ENCODE assay signal across 24 mouse cellular contexts in the genomic region with DNA sequence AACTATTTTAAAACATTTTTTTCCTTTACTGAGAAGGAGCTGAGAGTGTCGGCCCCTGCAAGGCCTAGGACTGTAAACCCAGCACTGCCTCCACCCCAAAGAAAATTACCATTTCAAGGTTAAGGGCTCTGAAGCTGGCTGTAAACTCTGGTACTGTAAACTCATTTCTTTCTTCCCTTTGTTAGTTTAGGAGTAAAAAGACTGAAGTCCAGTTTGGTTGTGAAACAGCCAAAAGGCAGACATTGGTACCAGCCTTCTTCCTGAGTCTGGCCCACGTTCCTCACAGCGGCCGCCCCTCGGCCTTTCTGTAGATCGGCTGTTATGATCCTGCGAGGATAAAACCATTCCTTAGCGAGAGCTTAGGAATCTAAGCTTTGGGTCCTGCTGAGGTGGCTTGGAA. TPM values are rescaled to one million over a fixed set of nuclear protein-coding genes. Genes with fewer than 3 reads are reported as not detected.
DNase-seq lines count a peak whose midpoint lies in the region; ATAC-seq lines count a peak whose summit lies in the region.
"Had no signal": no experiment of that assay in that cellular context is flagged by ENCODE, and none has a peak within 500 bp of the region (broad histone marks: within the 10 kb centered on the region; RNA-seq: fewer than 3 reads in every experiment).

No protein-coding gene starts in this region.

- WGBS in intestine, embryonic 15.5 days, result 80% methylated on average over 8 of the region's 8 CpGs
- 68% methylated on average over 8 of the region's 8 CpGs for WGBS in intestine, embryonic 16.5 days
- WGBS in large intestine, adult 2 months, result 55% methylated on average over 8 of the region's 8 CpGs
- 88% methylated on average over 8 of the region's 8 CpGs for WGBS in midbrain, embryonic 16.5 days

- H3K27me3 ChIP-seq in intestine, embryonic 15.5 days (replicated peaks), result no peaks in the 10 kb centered on the region
- no peaks in the 10 kb centered on the region for H3K27me3 ChIP-seq in intestine, embryonic 16.5 days (replicated peaks; ENCODE audit: control insufficient read depth, insufficient read depth, low read length)
- no peaks in the 10 kb centered on the region for H3K27me3 ChIP-seq in midbrain, embryonic 16.5 days (ENCODE audit: control insufficient read depth, insufficient read depth, low read depth, low read length)
- H3K27me3 ChIP-seq: CH12.LX; embryonic facial prominence, embryonic 12.5 days; forebrain, embryonic 13.5 days; forebrain, embryonic 15.5 days; Patski had no signal

- H3K27ac ChIP-seq in intestine, embryonic 15.5 days, result peak overlapping the region; percentile 19; the same call in 1 of the 2 replicates
- peak overlapping the region; percentile 67 for H3K27ac ChIP-seq in intestine, embryonic 16.5 days (ENCODE audit: low read length)
- no peak overlapping the region for H3K27ac ChIP-seq in midbrain, embryonic 16.5 days (ENCODE audit: low read length)
- H3K27ac ChIP-seq: embryonic facial prominence, embryonic 10.5 days; embryonic facial prominence, embryonic 12.5 days; forebrain, embryonic 13.5 days; forebrain, embryonic 15.5 days had no signal

- DNase-seq in large intestine, adult 2 months (ENCODE audit: low read depth, low spot score), result peak; percentile 68
- DNase-seq in layer of hippocampus, postnatal 36 days, result no peak
- DNase-seq: adrenal gland, adult 8-10 months; adrenal gland, postnatal 14 days; adrenal gland, postnatal 36 days; cerebellum, adult 11-12 months; cerebellum, adult 2 months; cerebellum, adult 9-10 months; cerebellum, postnatal 10 days; cerebellum, postnatal 25 days; forebrain, postnatal 0 days had no signal

- peaks cover 3% of the 10 kb centered on the region for H3K4me1 ChIP-seq in intestine, embryonic 15.5 days (replicated peaks)
- peaks cover 7% of the 10 kb centered on the region; the same call in 1 of the 2 replicates for H3K4me1 ChIP-seq in intestine, embryonic 16.5 days (ENCODE audit: control insufficient read depth, insufficient read depth, low read length)
- H3K4me1 ChIP-seq in midbrain, embryonic 16.5 days (ENCODE audit: control insufficient read depth, insufficient read depth, low read length), result peaks cover 4% of the 10 kb centered on the region; the same call in 1 of the 2 replicates

- no peaks in the 10 kb centered on the region for H3K9me3 ChIP-seq in intestine, embryonic 15.5 days
- H3K9me3 ChIP-seq in intestine, embryonic 16.5 days (ENCODE audit: control insufficient read depth, low read length), result no peaks in the 10 kb centered on the region
- H3K9me3 ChIP-seq in midbrain, embryonic 16.5 days (replicated peaks; ENCODE audit: control insufficient read depth, low read length, poor library complexity, severe bottlenecking), result no peaks in the 10 kb centered on the region
- H3K9me3 ChIP-seq: embryonic facial prominence, embryonic 12.5 days; forebrain, embryonic 13.5 days; forebrain, embryonic 15.5 days had no signal

- no peak overlapping the region for H3K9ac ChIP-seq in intestine, embryonic 15.5 days
- H3K9ac ChIP-seq in intestine, embryonic 16.5 days (ENCODE audit: low read depth, low read length), result no peak overlapping the region
- no peak overlapping the region for H3K9ac ChIP-seq in midbrain, embryonic 16.5 days (ENCODE audit: low read depth, low read length)
- H3K9ac ChIP-seq: embryonic facial prominence, embryonic 12.5 days; forebrain, embryonic 13.5 days; forebrain, embryonic 15.5 days; forebrain, postnatal 0 days had no signal

- peak; percentile 50 for ATAC-seq in intestine, embryonic 15.5 days
- ATAC-seq in intestine, embryonic 16.5 days, result peak; percentile 51
- no peak for ATAC-seq in midbrain, embryonic 16.5 days
- ATAC-seq: activated CD4-positive, CD25-positive, alpha-beta regulatory T cell, adult 4 months; forebrain, embryonic 13.5 days; forebrain, embryonic 15.5 days; forebrain, postnatal 0 days; Patski had no signal

- H3K4me3 ChIP-seq in intestine, embryonic 15.5 days (replicated peaks), result no peak overlapping the region
- no peak overlapping the region for H3K4me3 ChIP-seq in intestine, embryonic 16.5 days (ENCODE audit: low read length)
- H3K4me3 ChIP-seq in midbrain, embryonic 16.5 days (ENCODE audit: low read depth, low read length), result no peak overlapping the region
- H3K4me3 ChIP-seq: embryonic facial prominence, embryonic 10.5 days; embryonic facial prominence, embryonic 12.5 days; forebrain, embryonic 13.5 days; forebrain, embryonic 15.5 days had no signal

- H3K36me3 ChIP-seq in intestine, embryonic 15.5 days, result peaks cover 23% of the 10 kb centered on the region; the same call in 1 of the 2 replicates
- peaks cover 21% of the 10 kb centered on the region for H3K36me3 ChIP-seq in intestine, embryonic 16.5 days (ENCODE audit: control insufficient read depth, insufficient read depth, low read length)
- H3K36me3 ChIP-seq in midbrain, embryonic 16.5 days (ENCODE audit: control insufficient read depth, insufficient read depth, low read length), result no peaks in the 10 kb centered on the region
- H3K36me3 ChIP-seq: forebrain, embryonic 15.5 days had no signal

- no peak overlapping the region for H3K4me2 ChIP-seq in intestine, embryonic 15.5 days (replicated peaks)
- no peak overlapping the region for H3K4me2 ChIP-seq in intestine, embryonic 16.5 days (ENCODE audit: low read depth, low read length)
- H3K4me2 ChIP-seq in midbrain, embryonic 16.5 days (ENCODE audit: low read length), result no peak overlapping the region
- H3K4me2 ChIP-seq: embryonic facial prominence, embryonic 12.5 days; forebrain, embryonic 13.5 days; forebrain, embryonic 15.5 days had no signal

RNA-seq across cellular contexts. Expression of a gene that starts 4.6 kb away (rescaled TPM):
- 119 and 122 TPM in 2 replicates for polyA plus RNA-seq in intestine, embryonic 15.5 days (2015; fragmentation: Nextera tagmentation; extraction: Ambion mirVana)
- 150 and 162 TPM in 2 replicates for polyA plus RNA-seq in intestine, embryonic 16.5 days (2015; fragmentation: Nextera tagmentation; extraction: Ambion mirVana)
- 114 and 119 TPM in 2 replicates for polyA plus RNA-seq in large intestine, adult 2 months (2012; rRNA removed)
- total RNA-seq in layer of hippocampus, postnatal 36 days (2021), result 10 to 100 TPM in 1 of 2 experiments, 1 to 10 TPM in 1; 8.8 to 10.3 TPM
- polyA plus RNA-seq in midbrain, embryonic 16.5 days (2015; fragmentation: Nextera tagmentation; extraction: Ambion mirVana), result 14.2 and 15.8 TPM in 2 replicates

RNA-seq across cellular contexts. Expression of a gene that starts 16.4 kb away (rescaled TPM):
- 24.9 and 30.2 TPM in 2 replicates for polyA plus RNA-seq in intestine, embryonic 15.5 days (2015; fragmentation: Nextera tagmentation; extraction: Ambion mirVana)
- polyA plus RNA-seq in intestine, embryonic 16.5 days (2015; fragmentation: Nextera tagmentation; extraction: Ambion mirVana), result 17.6 and 22.0 TPM in 2 replicates
- polyA plus RNA-seq in large intestine, adult 2 months (2012; rRNA removed), result 0.23 and 0.32 TPM in 2 replicates
- total RNA-seq in layer of hippocampus, postnatal 36 days (2021), result not detected
- 34.8 and 43.1 TPM in 2 replicates for polyA plus RNA-seq in midbrain, embryonic 16.5 days (2015; fragmentation: Nextera tagmentation; extraction: Ambion mirVana)
- total RNA-seq: adrenal gland, adult 18-20 months; adrenal gland, adult 8-10 months; adrenal gland, postnatal 14 days; adrenal gland, postnatal 36 days; forebrain, postnatal 0 days had no signal
- polyA plus RNA-seq: cerebellum, adult 2 months; cortical plate, adult 2 months; G1E; Patski had no signal

RNA-seq across cellular contexts. Expression of a gene that starts 20.3 kb away (rescaled TPM):
- 25.7 and 26.6 TPM in 2 replicates for polyA plus RNA-seq in intestine, embryonic 15.5 days (2015; fragmentation: Nextera tagmentation; extraction: Ambion mirVana)
- 22.1 and 23.2 TPM in 2 replicates for polyA plus RNA-seq in intestine, embryonic 16.5 days (2015; fragmentation: Nextera tagmentation; extraction: Ambion mirVana)
- polyA plus RNA-seq in large intestine, adult 2 months (2012; rRNA removed), result 33.6 and 35.6 TPM in 2 replicates
- total RNA-seq in layer of hippocampus, postnatal 36 days (2021), result 10 to 100 TPM; 31.5 TPM
- 27.7 and 30.5 TPM in 2 replicates for polyA plus RNA-seq in midbrain, embryonic 16.5 days (2015; fragmentation: Nextera tagmentation; extraction: Ambion mirVana)

RNA-seq across cellular contexts. Expression of a gene that starts 43.5 kb away (rescaled TPM):
- 89.9 and 113 TPM in 2 replicates for polyA plus RNA-seq in intestine, embryonic 15.5 days (2015; fragmentation: Nextera tagmentation; extraction: Ambion mirVana)
- polyA plus RNA-seq in intestine, embryonic 16.5 days (2015; fragmentation: Nextera tagmentation; extraction: Ambion mirVana), result 68.5 and 82.4 TPM in 2 replicates
- polyA plus RNA-seq in large intestine, adult 2 months (2012; rRNA removed), result 131 and 153 TPM in 2 replicates
- 10 to 100 TPM; 92.7 to 96.4 TPM for total RNA-seq in layer of hippocampus, postnatal 36 days (2021)
- 22.9 and 25.4 TPM in 2 replicates for polyA plus RNA-seq in midbrain, embryonic 16.5 days (2015; fragmentation: Nextera tagmentation; extraction: Ambion mirVana)

Comparison
In these comparisons a context has a peak if more than half of its experiments do, and no peak if none do; other contexts are left out.
1. RNA of a gene that starts 16.4 kb away (polyA plus RNA-seq): 34.8 to 43.1 TPM in midbrain, embryonic 16.5 days, 24.9 to 30.2 TPM in intestine, embryonic 15.5 days and 17.6 to 22.0 TPM in intestine, embryonic 16.5 days; 0.23 to 0.32 TPM in large intestine, adult 2 months; every median in the first group is over 10 times any median in the second.